Mouse (Mus musculus) ES-E14 (cell line): ENCODE measurements around the gene Atad1. TPM values are rescaled to one million over a fixed set of nuclear protein-coding genes. Genes with fewer than 3 reads are reported as not detected.

ENCODE experiments used
- DNase-seq: peaks from one replicate; pipeline ENCODE4 v3.0.0-alpha.2; 2013; ENCODE audit warnings: low read depth, low spot score
- H3K27ac ChIP-seq: 2 replicates; pipeline ENCODE4 v1.5.1; 2012; ENCODE audit warnings: low read depth, mild to moderate bottlenecking, low read length, moderate library complexity, mixed read lengths; ENCODE audit not compliant: poor library complexity, insufficient read depth, severe bottlenecking
- H3K36me3 ChIP-seq: 2 replicates; pipeline ENCODE4 v1.6.1; 2012; ENCODE audit warnings: mild to moderate bottlenecking, low read length, moderate library complexity, mixed read lengths; ENCODE audit not compliant: control insufficient read depth, poor library complexity, insufficient read depth, severe bottlenecking
- H3K4me1 ChIP-seq, 2 experiments: fragments of 150-350 bp in 1 of 2; sonication (generic) in 1 of 2; 2 replicates each; pipeline ENCODE4 v1.6.1; 2012; ENCODE audit warnings: low read length in 2 of 2, mild to moderate bottlenecking in 1 of 2, mixed read lengths in 1 of 2; ENCODE audit not compliant: control insufficient read depth in 2 of 2, insufficient read depth in 2 of 2, poor library complexity in 1 of 2
- H3K4me3 ChIP-seq, 2 experiments: fragments of 150-350 bp in 1 of 2; sonication (generic) in 1 of 2; 2 replicates each; pipeline ENCODE4 v1.5.1; 2012; ENCODE audit warnings: low read length in 2 of 2, low read depth in 1 of 2, mild to moderate bottlenecking in 1 of 2, mixed read lengths in 1 of 2; ENCODE audit not compliant: insufficient read depth in 1 of 2, poor library complexity in 1 of 2, severe bottlenecking in 1 of 2
- H3K9ac ChIP-seq: 2 replicates; pipeline ENCODE4 v1.6.1; 2012; ENCODE audit warnings: low read depth, mild to moderate bottlenecking, low read length, mixed read lengths; ENCODE audit not compliant: poor library complexity, insufficient read depth, severe bottlenecking
- H3K9me3 ChIP-seq: fragments of 150-350 bp; sonication (generic); 2 replicates; pipeline ENCODE4 v1.6.1; 2012; ENCODE audit warnings: low read depth, mild to moderate bottlenecking, low read length; ENCODE audit not compliant: control insufficient read depth, insufficient read depth
- CHD2 ChIP-seq: IDR thresholded peaks from 2 replicates; pipeline ENCODE4 v1.6.1; 2014; ENCODE audit warnings: mild to moderate bottlenecking, low read depth, low read length, inconsistent platforms
- HCFC1 ChIP-seq: IDR thresholded peaks from 2 replicates; pipeline ENCODE4 v1.6.1; 2012; ENCODE audit warnings: low read length, inconsistent platforms, borderline replicate concordance; ENCODE audit not compliant: insufficient read depth
- MAFK ChIP-seq: IDR thresholded peaks from 2 replicates; pipeline ENCODE4 v1.6.1; 2014; ENCODE audit warnings: mild to moderate bottlenecking, low read depth, low read length, inconsistent platforms; ENCODE audit not compliant: insufficient read depth
- ZC3H11A ChIP-seq: IDR thresholded peaks from 2 replicates; pipeline ENCODE4 v1.6.1; 2012; ENCODE audit warnings: low read depth, mild to moderate bottlenecking, inconsistent platforms, low read length, borderline replicate concordance
- ZNF384 ChIP-seq: IDR thresholded peaks from 2 replicates; pipeline ENCODE4 v1.6.1; 2012; ENCODE audit warnings: low read depth, low read length, inconsistent platforms
- in situ Hi-C, 2 experiments: fragments of 600-800 bp; cut with MboI; formaldehyde crosslinking; loops; one replicate each; pipeline ENCODE4 v1.15.1; 2025; ENCODE audit warnings: low sequenced_read_pairs in 2 of 2, inconsistent platforms in 1 of 2; ENCODE audit not compliant: unreplicated experiment in 2 of 2
- total RNA-seq: library from RNA; depleted of rRNA; stranded (reverse); fragments of 300-350 nt; gene quantifications from 2 replicates; pipeline ENCODE4 v1.2.3, GENCODE M21; 2012

The Atad1 gene
- total RNA-seq, 1 experiment = 84.9 TPM

GRCm38 (mm10) chr19:32756636-32756899 lies 17.0 kb upstream of the Atad1 start:
- H3K9me3 ChIP-seq = no peaks in the 10 kb centered on the region
- no peak for TF ChIP-seq HCFC1
- in situ Hi-C loops = loop anchor here in 1 of 2 experiments (5.0 kb wide), 1 partner anchor 34 kb away; no protein-coding TSS in a partner anchor
- H3K36me3 ChIP-seq = no peaks in the 10 kb centered on the region; the same call in 1 of the 2 replicates
- peak overlapping the region; percentile 73 for H3K9ac ChIP-seq
- DNase-seq = no peak
- H3K27ac ChIP-seq = peak overlapping the region; percentile 10; the same call in 1 of the 2 replicates
- H3K4me1 ChIP-seq = peaks cover 5 to 8% of the 10 kb centered on the region in 2 experiments
- peak overlapping the region; percentile 77 to 98 for H3K4me3 ChIP-seq

DNA sequence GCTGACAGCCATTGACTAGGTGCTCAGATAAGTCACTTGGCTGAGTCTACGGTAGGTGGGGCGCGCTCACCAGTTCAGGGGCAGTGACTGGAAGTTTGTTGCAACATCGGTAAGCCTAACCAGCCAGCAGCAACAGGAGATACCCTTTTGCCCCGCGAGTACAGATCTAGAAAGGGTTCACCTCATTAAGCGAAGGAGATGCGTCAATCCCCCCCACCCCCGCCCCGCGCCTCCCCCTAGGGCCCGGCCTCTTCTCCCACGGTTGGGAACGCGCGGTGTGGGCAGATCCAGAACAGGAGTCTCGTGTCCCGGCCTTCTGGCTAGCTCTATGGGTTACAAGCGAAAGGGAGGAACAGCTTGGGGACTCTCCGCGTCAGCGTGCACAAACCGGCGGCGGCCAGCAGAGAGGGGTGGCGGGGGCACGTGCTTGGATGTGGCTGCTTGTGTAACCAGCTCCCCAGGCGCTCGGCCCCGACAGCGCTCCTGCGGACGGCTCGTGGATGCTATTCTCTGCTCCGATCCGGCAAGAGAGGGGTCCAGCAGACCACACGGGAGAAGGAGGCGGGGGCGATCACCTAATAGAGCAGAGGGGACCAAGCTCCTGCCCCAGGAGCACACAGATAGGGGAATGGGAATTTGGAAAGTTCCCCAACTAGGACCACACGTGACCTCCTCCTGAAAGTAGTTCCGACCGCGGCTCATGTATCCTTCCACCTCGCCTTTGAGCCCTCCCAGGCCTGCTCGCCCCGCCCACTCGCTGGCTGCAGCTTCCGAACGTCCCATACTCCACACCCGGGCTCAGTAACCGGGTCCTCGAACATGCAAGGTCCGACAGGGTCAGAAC lies 16.4 kb upstream of the Atad1 start:
- Histone ChIP-seq H3K4me1 (peaks cover 5 to 6% of the 10 kb centered on the region in 2 experiments; a peak in 2 of 4 replicates), H3K4me3 (peak overlapping the region; percentile 77 to 98), H3K9me3 (no peaks in the 10 kb centered on the region), H3K27ac (peak overlapping the region; percentile 88), H3K9ac (peak overlapping the region; percentile 89), H3K36me3 (no peaks in the 10 kb centered on the region)
- peak; percentile 97 for DNase-seq
- in situ Hi-C loops = loop anchor here in 1 of 2 experiments (5.0 kb wide), 1 partner anchor 34 kb away; no protein-coding TSS in a partner anchor
- TF ChIP-seq CHD2 (peak; percentile 72), MAFK (no peak), HCFC1 (peak; percentile 52; the same call in 1 of the 2 replicates)

DNA sequence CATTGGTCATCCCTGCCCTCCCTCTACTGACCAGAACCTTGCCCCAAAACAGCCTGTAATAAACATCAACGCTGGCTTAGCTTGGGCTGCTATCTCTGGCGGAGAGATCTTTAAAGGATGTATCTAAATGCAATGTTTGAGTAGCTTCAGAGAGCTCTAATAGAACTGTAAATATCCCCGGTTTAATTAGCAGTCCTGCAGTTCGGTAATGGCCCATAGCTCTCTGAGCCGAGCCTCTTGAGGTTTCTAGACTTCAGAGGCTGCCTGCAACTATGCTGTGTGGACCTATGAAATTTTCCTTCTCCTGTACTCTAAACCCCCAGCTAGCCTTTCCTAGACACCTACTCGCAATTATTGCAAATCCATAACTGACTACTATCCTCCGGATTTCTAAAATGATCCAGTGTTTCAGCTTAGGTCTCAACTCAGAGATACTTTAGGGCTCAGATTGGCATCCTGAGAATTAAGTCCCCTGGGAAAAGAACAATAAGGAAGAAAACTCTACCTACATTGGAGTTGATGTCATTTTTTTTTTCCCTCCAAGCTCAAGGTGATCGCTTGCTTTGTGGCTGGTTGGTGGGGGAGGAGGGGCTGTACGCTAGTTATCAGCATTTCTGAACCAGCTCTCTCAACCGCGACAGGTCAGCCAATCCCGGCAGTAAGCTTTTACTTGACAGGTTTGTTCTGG lies 15.7 kb upstream of the Atad1 start:
- H3K4me3 ChIP-seq = peak overlapping the region; percentile 77 to 98
- in situ Hi-C loops = loop anchor here in 1 of 2 experiments (5.0 kb wide), 1 partner anchor 33 kb away; no protein-coding TSS in a partner anchor
- TF ChIP-seq HCFC1 (no peak), ZC3H11A (no peak), CHD2 (no peak)
- peak overlapping the region; percentile 88 for H3K27ac ChIP-seq
- no peaks in the 10 kb centered on the region for H3K9me3 ChIP-seq
- H3K4me1 ChIP-seq = peaks cover 3 to 5% of the 10 kb centered on the region in 2 experiments; a peak in 2 of 4 replicates
- no peak for DNase-seq
- peak overlapping the region; percentile 89 for H3K9ac ChIP-seq
- H3K36me3 ChIP-seq = no peaks in the 10 kb centered on the region

DNA sequence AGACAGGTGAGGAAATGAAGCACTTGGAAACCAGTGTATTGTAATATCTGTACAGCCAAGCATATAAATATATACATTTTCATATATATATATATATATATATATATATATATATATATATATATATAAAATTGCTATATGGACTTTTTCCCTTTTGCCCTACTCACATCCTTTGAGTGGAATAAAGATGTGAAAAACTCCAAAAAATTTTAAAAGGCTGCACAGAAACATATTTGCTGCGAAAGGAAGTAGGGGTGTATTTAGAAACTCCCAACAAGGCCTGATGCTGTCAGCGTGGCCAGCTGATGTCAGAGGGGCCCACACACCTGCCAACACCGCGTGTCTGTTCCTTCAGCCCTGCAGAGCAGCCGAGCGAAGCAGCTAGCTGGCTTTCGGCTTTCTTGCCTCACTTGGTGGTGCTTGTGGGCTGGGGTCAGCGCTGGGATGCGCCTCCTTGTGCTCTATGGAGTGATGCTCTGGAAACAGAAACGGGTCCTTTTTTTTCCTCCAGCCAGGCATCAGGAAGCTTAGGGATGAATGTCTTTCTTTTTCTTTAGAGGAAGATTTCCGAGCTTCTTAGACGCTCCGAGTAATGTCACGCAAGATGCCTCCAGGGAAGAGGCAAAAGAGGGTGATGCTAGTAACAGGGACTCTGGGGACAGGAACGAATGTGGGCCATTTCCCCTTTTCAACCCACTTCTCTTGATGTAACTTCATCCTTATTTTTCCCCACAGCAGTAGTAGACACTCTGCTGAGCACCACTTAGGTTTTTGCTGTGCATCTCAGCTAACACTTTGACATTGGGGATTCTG lies 14.8 kb upstream of the Atad1 start:
- Histone ChIP-seq H3K9ac (no peak overlapping the region), H3K36me3 (no peaks in the 10 kb centered on the region), H3K4me1 (peaks cover 0 to 5% of the 10 kb centered on the region in 2 experiments; a peak in 2 of 4 replicates), H3K9me3 (no peaks in the 10 kb centered on the region), H3K27ac (no peak overlapping the region), H3K4me3 (peak overlapping the region in 1 of 2 experiments; percentile 98; a peak in 1 of 4 replicates)
- TF ChIP-seq CHD2 = no peak
- no peak for TF ChIP-seq MAFK
- no peak for TF ChIP-seq HCFC1
- TF ChIP-seq ZC3H11A = no peak
- no peak for TF ChIP-seq ZNF384
- DNase-seq = no peak
- in situ Hi-C loops = no loop called here
